Mouse (Mus musculus): ENCODE results near the gene Fbxw4. TPM values are rescaled to one million over a fixed set of nuclear protein-coding genes. Genes with fewer than 3 reads are reported as not detected.

The Fbxw4 gene
- polyA plus RNA-seq, 1 experiment from 2014 or later, result 2.3 TPM

DNA sequence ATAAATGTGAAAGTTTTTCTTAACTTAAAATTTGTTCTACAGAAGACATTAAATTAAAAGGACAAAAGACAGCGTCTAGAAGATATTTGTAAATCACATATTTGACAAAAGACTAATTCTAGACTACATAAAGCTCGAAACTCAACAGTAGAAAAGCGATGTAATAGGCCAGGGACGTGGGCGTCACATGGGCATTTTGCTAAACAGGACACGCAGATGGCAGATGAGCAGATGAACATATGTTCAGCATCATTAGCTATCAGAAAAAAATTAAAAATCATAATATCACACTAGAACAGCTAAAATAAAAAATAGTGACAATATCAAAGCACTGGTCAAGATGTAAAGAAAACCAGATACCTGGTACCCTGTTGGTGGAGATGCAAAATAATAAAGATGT is 70.4 kb downstream of the Fbxw4 start:
- Histone ChIP-seq H3K9me3 (replicated peaks) (no peaks in the 10 kb centered on the region), H3K9ac (no peak overlapping the region), H3K27me3 (no peaks in the 10 kb centered on the region), H3K36me3 (no peaks in the 10 kb centered on the region), H3K4me3 (replicated peaks) (no peak overlapping the region), H3K4me1 (replicated peaks) (peaks cover 19% of the 10 kb centered on the region), H3K4me2 (no peak overlapping the region), H3K27ac (no peak overlapping the region)
- no peak for ATAC-seq (ENCODE audit: low read depth)
- DNase-seq, result no peak
- WGBS (ENCODE audit: insufficient replicate concordance), result 87% methylated on average over 6 of the region's 6 CpGs

DNA sequence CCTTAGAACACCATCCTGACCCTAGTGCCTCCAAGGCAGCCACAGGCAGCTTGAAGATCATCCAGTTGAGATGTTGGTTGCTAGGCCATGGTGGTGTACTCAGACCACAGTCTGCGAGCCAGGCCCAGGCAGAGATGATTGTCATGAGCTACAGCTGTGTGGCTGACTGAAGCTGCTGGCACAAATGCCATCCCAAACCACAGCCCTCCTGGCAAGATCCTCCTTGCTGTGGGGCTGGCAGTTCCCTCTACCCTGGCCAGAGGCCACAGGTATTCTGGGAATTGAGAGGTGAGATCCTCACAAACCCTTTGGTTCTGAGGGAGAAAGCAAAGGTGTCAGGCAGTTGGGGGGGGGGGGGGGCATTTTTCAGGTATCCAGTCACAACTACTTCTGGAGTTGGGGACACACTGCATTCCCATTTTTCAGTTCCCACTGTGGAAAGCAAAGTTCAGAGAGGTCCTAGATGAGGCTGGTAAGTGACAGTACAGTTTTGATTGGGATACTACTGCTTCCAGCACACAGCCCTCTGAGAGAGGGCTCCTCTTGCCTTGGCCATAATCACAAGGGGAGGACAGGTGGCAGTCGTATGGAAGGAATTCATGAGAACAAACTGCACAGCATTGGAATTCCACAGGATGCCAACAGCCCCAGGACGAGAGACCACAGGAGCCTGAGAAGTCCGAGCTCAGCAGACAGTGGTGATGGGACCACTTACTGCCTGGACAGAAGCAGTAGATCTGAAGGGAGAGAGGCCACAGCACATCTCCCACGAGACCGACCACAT is 72.4 kb downstream of the Fbxw4 start:
- Histone ChIP-seq H3K27ac (no peak overlapping the region), H3K4me2 (no peak overlapping the region), H3K4me1 (replicated peaks) (peaks cover 12% of the 10 kb centered on the region), H3K9ac (no peak overlapping the region), H3K27me3 (no peaks in the 10 kb centered on the region), H3K36me3 (no peaks in the 10 kb centered on the region), H3K9me3 (replicated peaks) (no peaks in the 10 kb centered on the region), H3K4me3 (replicated peaks) (no peak overlapping the region)
- no peak for ATAC-seq (ENCODE audit: low read depth)
- no peak for DNase-seq
- 75% methylated on average over 6 of the region's 6 CpGs for WGBS (ENCODE audit: insufficient replicate concordance)

DNA sequence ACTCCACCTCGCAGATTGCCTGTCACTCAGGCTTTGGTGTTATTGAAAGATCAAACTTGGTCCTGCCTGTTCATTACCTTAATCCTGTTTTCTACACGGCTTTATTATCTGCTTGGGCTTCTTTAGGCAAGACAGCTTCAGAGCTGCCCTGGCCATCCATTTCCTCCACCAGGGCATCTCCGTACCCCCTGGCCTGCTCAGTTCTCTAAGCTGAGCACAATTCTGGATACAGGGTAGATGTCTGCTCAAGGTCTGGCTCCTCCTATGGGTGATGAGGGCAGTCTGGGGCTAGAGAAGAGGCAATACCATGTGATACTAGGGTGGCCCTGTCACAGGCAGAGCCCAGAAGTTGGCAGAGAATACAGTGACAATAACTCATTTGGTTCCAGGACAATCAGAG is 73.3 kb downstream of the Fbxw4 start:
- H3K27ac ChIP-seq, result no peak overlapping the region
- peaks cover 12% of the 10 kb centered on the region; the same call in 1 of the 2 replicates for H3K4me1 ChIP-seq (replicated peaks)
- H3K4me2 ChIP-seq, result no peak overlapping the region
- WGBS (ENCODE audit: insufficient replicate concordance), result 81% methylated on average over 3 of the region's 3 CpGs
- H3K9ac ChIP-seq, result no peak overlapping the region
- H3K27me3 ChIP-seq, result no peaks in the 10 kb centered on the region
- no peak for ATAC-seq (ENCODE audit: low read depth)
- DNase-seq, result no peak
- H3K9me3 ChIP-seq (replicated peaks), result no peaks in the 10 kb centered on the region
- H3K36me3 ChIP-seq, result no peaks in the 10 kb centered on the region
- H3K4me3 ChIP-seq (replicated peaks), result no peak overlapping the region

DNA sequence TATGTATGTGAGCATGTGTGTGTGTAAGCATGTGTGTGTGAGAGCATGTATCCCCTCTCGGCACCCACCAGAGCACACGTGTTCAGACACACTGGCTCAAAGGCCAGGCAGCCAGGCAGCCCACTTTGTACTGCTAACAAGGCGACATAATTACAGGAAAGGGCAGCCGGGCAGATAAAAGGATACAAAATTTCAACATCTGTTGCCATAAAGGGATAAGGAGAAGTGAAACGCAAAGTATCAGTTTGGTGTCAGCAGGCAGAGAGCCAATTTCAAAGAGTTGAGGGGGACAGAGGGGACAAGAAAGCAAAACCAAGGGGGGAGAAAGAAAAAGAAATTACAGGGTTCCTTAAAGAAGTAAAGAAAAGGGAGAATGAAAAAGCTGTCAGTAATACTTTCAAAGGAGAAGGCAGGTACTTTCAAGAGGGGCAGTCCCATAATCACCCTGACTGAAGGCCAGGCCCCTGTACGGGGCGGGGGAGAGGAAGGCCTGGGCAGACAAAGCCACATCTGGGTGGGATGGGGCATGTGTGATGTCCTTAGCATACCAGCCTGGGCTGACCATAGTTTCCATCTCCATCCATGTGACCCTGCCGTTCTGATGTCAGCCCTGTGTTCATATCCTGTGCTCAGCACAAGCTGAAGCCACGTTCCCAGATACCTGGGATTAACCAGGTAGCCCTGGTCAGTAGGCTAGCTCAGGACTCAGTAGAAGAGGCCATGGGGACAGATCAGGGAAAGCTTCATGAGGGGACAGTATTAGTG is 75.1 kb downstream of the Fbxw4 start:
- H3K36me3 ChIP-seq, result no peaks in the 10 kb centered on the region
- H3K9ac ChIP-seq, result no peak overlapping the region
- H3K27ac ChIP-seq, result no peak overlapping the region
- no peaks in the 10 kb centered on the region for H3K27me3 ChIP-seq
- H3K9me3 ChIP-seq (replicated peaks), result no peaks in the 10 kb centered on the region
- H3K4me2 ChIP-seq, result no peak overlapping the region
- H3K4me1 ChIP-seq (replicated peaks), result peaks cover 11% of the 10 kb centered on the region; the same call in 1 of the 2 replicates
- WGBS (ENCODE audit: insufficient replicate concordance), result 60% methylated on average over 9 of the region's 9 CpGs
- ATAC-seq (ENCODE audit: low read depth) (no peak), DNase-seq (no peak)
- no peak overlapping the region for H3K4me3 ChIP-seq (replicated peaks)

DNA sequence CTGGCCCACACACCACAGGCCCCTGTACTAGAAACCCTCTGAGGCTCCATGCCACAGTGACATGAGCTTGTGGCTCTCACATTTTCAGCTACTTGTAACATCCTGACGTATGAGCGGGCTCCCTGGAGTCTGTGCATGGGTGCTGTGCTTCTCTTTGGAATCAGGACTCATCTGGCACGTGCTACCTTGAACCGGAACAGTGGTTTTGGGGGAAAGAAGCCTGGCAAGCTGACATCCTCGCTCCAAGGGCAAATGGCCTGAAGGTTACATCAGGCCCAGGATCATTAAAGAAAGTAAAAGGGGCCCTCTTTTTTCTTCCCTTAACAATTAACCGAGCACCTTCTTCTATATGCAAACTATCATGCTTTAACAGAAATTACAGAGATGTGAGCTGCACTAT is 77.0 kb downstream of the Fbxw4 start:
- WGBS (ENCODE audit: insufficient replicate concordance), result 83% methylated on average over 6 of the region's 6 CpGs
- no peak overlapping the region for H3K27ac ChIP-seq

DNA sequence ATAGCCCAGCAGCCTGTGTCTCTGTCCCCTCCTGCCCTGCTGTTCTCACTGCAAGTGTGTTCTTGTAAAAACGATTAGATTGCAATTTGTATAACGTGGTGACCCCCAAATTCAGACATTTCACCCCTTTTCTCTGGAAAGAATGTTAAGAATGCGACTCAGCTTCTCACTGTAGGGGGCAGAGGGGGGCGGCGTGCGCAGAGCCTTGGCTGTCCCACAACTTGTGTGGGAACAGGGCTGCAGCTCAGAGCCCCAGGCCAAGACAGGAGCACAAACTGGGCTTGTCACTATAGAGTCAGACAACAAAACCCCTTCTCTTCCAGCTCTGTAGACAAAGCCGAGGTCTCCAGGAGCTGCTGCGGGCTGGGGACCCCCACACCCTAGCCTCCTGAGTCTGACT is 78.0 kb downstream of the Fbxw4 start:
- H3K4me3 ChIP-seq (replicated peaks), result no peak overlapping the region
- ATAC-seq (ENCODE audit: low read depth) (no peak), DNase-seq (no peak)
- no peak overlapping the region for H3K4me2 ChIP-seq
- H3K27ac ChIP-seq, result no peak overlapping the region
- H3K9me3 ChIP-seq (replicated peaks), result no peaks in the 10 kb centered on the region
- 64% methylated on average over 8 of the region's 8 CpGs for WGBS (ENCODE audit: insufficient replicate concordance)
- H3K9ac ChIP-seq, result no peak overlapping the region
- peaks cover 18% of the 10 kb centered on the region for H3K4me1 ChIP-seq (replicated peaks)
- peaks cover 21% of the 10 kb centered on the region for H3K36me3 ChIP-seq
- H3K27me3 ChIP-seq, result no peaks in the 10 kb centered on the region

More for the DNA sequence above, 77.0 kb downstream of the Fbxw4 start:
- Histone ChIP-seq H3K9me3 (replicated peaks) (no peaks in the 10 kb centered on the region), H3K27me3 (no peaks in the 10 kb centered on the region), H3K9ac (no peak overlapping the region), H3K4me3 (replicated peaks) (no peak overlapping the region), H3K4me1 (replicated peaks) (peaks cover 11% of the 10 kb centered on the region; the same call in 1 of the 2 replicates), H3K36me3 (peaks cover 11% of the 10 kb centered on the region), H3K4me2 (no peak overlapping the region)
- ATAC-seq (ENCODE audit: low read depth) (no peak), DNase-seq (no peak)

DNA sequence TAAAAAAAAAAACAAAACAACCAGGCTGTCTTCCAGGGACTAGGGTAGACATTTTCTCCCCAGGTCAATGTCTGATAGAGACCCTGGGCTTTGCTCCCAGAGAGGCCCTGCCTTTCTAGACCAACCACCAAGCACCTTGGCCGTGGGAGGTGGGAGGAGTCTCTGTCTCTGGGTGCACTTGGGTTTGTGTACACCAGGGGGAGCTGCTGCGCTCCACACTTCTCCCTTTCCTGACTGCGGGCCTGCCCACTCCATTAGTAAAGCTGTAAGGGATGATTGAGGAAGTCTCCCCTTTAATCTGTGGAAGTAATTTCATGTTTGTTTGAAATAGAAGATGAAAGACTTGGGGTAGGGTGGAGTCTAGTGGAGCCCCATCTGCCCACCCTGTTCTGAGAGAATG is 78.9 kb downstream of the Fbxw4 start:
- 40% methylated on average over 3 of the region's 3 CpGs for WGBS (ENCODE audit: insufficient replicate concordance)
- DNase-seq, result peak; percentile 60
- H3K4me1 ChIP-seq (replicated peaks), result peaks cover 27% of the 10 kb centered on the region

DNA sequence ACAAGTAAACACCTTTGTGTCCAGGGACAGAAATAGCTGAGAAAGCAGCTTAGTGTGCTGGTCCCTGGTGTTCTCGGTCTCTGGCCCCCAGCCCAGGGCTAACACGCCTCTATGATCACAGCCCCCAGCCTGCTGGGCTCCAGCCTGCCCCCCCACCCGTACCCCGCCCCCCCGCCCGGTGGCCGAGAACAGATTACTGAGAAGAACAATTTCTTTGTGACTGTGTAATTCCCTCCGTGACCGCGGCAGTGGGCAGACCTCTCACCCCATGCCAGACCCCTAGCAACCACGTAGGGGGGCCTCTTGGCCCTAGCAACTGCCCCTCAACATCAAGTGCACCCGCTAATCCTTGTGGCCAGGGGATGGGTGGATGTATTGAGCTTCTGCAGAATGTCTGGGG is 79.9 kb downstream of the Fbxw4 start:
- Histone ChIP-seq H3K9ac (no peak overlapping the region), H3K4me1 (replicated peaks) (peaks cover 37% of the 10 kb centered on the region), H3K27ac (no peak overlapping the region), H3K4me2 (no peak overlapping the region), H3K9me3 (replicated peaks) (no peaks in the 10 kb centered on the region), H3K36me3 (peaks cover 22% of the 10 kb centered on the region), H3K4me3 (replicated peaks) (no peak overlapping the region), H3K27me3 (no peaks in the 10 kb centered on the region)
- ATAC-seq (ENCODE audit: low read depth) (no peak), DNase-seq (no peak)
- 84% methylated on average over 12 of the region's 12 CpGs for WGBS (ENCODE audit: insufficient replicate concordance)

More for the DNA sequence above, 78.9 kb downstream of the Fbxw4 start:
- Histone ChIP-seq H3K27me3 (no peaks in the 10 kb centered on the region), H3K4me2 (no peak overlapping the region), H3K9ac (no peak overlapping the region), H3K27ac (no peak overlapping the region), H3K4me3 (replicated peaks) (no peak overlapping the region), H3K9me3 (replicated peaks) (no peaks in the 10 kb centered on the region), H3K36me3 (peaks cover 22% of the 10 kb centered on the region)
- ATAC-seq (ENCODE audit: low read depth), result peak; percentile 45; the same call in 1 of the 2 replicates

DNA sequence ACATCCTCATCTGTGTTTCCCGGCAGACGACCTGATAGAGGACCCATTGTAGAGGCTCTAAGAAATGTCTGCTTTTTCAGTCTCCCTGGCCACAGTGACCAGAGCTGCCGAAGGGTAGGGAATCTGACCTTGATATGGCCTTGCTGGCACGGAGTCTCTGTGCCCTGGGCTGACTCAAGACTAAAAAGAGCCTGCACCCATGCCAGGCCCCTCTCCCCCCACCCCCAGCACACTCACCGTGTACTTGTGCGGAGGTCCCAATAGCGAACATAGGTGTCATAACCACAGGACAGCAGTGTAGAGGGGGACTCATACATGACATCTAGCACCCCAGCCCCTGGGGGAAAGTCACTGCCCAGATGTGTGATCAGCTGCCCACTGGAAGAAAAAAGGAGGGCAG is 80.7 kb downstream of the Fbxw4 start:
- Histone ChIP-seq H3K27ac (no peak overlapping the region), H3K4me3 (replicated peaks) (no peak overlapping the region), H3K4me2 (no peak overlapping the region), H3K27me3 (no peaks in the 10 kb centered on the region), H3K36me3 (peaks cover 22% of the 10 kb centered on the region), H3K4me1 (replicated peaks) (peaks cover 46% of the 10 kb centered on the region), H3K9me3 (replicated peaks) (no peaks in the 10 kb centered on the region), H3K9ac (no peak overlapping the region)
- DNase-seq (no peak), ATAC-seq (ENCODE audit: low read depth) (no peak)
- WGBS (ENCODE audit: insufficient replicate concordance), result 81% methylated on average over 7 of the region's 7 CpGs

DNA sequence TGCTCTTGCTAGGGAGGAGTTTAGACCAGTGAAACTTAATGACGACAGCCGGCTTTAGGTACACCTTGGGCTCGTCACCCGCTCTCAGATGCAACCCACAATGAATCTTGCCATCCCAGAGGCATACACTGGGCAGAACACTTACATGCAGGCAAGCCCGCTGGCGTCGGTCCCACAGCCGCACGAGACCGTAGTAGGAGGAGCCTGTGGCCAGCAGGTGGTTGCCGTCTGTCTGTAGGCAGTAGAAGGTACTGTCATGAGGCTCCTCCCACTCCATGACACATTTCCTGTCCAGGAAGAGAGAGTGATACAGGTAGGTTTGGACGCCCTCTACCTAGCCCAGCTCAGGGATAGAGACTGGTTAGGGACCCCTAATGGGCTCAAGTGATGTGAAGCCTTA is 81.1 kb downstream of the Fbxw4 start:
- H3K4me1 ChIP-seq (replicated peaks), result peaks cover 50% of the 10 kb centered on the region
- no peak for ATAC-seq (ENCODE audit: low read depth)
- no peak for DNase-seq
- peaks cover 22% of the 10 kb centered on the region for H3K36me3 ChIP-seq
- H3K4me3 ChIP-seq (replicated peaks), result no peak overlapping the region
- H3K9ac ChIP-seq, result no peak overlapping the region
- no peak overlapping the region for H3K4me2 ChIP-seq
- no peaks in the 10 kb centered on the region for H3K27me3 ChIP-seq
- H3K27ac ChIP-seq, result no peak overlapping the region
- 82% methylated on average over 12 of the region's 12 CpGs for WGBS (ENCODE audit: insufficient replicate concordance)
- no peaks in the 10 kb centered on the region for H3K9me3 ChIP-seq (replicated peaks)

DNA sequence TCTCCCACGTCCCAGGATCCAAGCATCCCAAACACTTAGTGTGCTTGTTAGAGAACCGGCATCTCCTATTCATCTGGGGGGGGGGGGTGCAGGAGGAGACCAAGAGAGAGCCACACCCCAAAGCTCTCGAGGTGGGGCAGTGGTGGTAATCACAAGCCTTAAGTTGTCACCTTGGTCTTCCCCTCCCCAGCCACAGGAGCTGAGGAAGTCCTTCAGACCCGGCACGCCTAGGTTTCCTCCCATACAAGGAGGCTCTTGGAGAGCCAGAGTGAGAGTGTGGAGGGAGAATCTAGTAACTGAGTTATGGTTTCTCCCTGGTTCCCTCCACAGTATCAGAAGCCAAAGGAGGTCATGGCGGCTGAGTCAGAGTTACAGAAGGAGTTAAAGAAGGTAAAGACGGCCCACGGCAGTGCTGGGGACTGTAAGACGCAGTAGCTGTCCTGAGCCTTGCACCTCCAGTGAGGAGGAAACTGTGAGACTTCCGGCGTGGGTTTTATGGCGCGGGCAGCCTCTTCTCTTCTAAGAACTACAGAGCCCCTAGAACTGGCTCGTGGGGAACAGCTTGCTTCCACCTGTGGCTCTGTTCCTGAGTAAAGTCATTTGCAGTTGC is 82.9 kb downstream of the Fbxw4 start:
- DNase-seq (no peak), ATAC-seq (ENCODE audit: low read depth) (no peak)
- no peak overlapping the region for H3K9ac ChIP-seq
- H3K27ac ChIP-seq, result no peak overlapping the region
- WGBS (ENCODE audit: insufficient replicate concordance), result 44% methylated on average over 14 of the region's 14 CpGs
- H3K27me3 ChIP-seq, result no peaks in the 10 kb centered on the region
- no peak overlapping the region for H3K4me2 ChIP-seq
- no peak overlapping the region for H3K4me3 ChIP-seq (replicated peaks)
- no peaks in the 10 kb centered on the region for H3K9me3 ChIP-seq (replicated peaks)
- H3K4me1 ChIP-seq (replicated peaks), result peaks cover 62% of the 10 kb centered on the region
- peaks cover 24% of the 10 kb centered on the region for H3K36me3 ChIP-seq
